Mouse (Mus musculus) testis, postnatal 14 days (tissue): ENCODE results near the gene Noa1.

Experiments
- DNase-seq: peaks from one replicate; pipeline ENCODE4 v3.0.0; 2021; ENCODE audit warnings: low spot score

The Noa1 gene

DNA sequence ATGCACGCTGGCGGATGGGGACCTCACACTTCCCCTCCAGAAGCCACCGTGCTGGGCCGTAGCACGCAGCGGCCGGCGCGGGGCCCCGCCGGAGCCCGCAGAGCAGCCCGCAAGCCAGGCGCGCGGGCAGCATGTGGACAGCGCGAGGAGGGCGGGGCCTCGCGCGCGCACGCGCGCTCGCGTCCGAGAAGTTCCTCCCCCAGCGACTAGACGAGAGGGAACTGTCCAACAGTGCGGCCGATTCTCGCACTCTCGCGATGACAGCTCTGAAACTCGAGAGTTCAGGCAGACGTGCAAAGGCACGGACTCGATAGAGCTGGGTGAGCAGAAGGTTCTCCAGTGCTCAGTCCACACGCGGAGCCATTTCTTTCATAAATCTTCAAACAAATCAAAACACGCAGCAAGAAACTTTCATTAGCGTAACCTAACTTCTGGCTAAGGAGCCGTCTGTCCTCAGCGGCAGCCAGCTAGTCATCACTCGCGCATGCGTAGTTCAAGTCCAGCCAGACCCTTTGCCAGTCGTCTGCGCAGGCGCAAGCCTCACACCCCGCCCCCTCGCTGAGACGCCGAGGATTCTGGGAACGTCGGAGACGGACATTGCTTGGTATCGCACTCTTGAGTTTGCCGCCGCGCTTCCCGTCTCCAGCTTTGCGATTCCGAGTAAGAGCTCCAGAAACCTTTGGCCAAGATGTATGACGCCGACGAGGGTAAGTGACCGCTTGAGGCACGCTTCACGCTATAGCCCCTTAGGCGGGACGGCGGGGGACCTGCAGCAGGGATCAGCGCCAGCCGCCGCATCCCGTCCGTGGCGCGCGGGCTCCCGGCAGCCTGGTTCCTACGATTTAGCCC, at the start of gene Noa1, which contains the start of gene Polr2b:
TSS of gene Noa1 (minus strand) at position 161 of the 849 bp plus-strand sequence.
TSS of gene Polr2b (plus strand) at position 224 of the 849 bp plus-strand sequence.
- peak; percentile 98 for DNase-seq

DNA sequence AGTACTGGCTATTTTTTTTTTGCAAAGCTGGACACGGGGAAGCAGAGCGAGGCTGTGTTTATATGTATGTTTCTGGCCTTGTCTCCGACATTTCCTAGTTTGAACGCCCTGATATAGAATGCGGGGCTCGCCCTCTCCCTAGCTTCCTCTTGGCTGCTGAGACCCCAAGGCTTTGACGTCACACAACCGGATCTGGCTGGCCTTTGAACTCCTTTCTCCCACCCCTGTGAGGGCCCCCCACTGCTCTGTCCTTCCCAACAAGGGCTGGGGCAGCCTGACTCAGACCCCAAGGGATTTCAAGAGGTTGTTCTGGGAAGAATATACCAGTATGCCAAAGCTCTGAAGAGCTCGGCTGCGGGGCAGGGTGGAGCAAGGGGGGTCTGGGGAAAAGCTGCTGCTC, 48.5 kb upstream of the Noa1 start:
- peak; percentile 48 for DNase-seq

DNA sequence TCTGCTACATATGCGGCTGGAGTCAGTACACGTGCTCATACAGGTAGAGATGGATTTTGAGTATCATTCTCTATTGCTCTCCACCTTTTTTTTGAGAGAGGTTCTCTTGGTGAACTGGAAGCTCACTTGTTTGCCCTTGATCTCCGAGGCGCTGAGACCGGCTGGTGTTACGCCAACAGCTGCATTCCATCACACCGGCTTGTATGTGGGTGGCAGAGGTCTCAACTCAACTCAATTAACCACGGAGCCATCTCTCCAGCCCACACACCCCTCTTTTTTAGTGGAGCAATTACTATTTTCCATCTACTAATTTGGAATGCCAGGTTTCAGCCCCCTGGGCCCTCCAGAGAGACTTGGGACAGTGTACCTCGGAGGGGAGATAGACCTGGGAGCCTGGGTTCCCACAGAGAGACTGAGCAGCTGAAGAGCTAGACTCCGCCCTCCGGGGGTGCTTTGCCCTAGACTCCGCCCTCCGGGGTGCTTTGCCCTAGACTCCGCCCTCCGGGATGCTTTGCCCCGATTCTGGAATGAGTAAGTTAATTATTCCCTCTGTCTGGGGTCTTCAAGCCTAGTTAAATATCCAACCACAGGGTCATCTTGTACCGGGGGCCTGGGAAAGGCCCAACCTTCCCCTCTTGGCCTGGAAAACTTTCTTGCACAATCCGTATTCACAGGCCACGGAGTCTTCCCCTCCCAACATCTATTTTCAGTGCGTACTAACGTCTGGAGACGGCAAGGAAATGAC, 47.7 kb upstream of the Noa1 start:
- peak; percentile 60 for DNase-seq

DNA sequence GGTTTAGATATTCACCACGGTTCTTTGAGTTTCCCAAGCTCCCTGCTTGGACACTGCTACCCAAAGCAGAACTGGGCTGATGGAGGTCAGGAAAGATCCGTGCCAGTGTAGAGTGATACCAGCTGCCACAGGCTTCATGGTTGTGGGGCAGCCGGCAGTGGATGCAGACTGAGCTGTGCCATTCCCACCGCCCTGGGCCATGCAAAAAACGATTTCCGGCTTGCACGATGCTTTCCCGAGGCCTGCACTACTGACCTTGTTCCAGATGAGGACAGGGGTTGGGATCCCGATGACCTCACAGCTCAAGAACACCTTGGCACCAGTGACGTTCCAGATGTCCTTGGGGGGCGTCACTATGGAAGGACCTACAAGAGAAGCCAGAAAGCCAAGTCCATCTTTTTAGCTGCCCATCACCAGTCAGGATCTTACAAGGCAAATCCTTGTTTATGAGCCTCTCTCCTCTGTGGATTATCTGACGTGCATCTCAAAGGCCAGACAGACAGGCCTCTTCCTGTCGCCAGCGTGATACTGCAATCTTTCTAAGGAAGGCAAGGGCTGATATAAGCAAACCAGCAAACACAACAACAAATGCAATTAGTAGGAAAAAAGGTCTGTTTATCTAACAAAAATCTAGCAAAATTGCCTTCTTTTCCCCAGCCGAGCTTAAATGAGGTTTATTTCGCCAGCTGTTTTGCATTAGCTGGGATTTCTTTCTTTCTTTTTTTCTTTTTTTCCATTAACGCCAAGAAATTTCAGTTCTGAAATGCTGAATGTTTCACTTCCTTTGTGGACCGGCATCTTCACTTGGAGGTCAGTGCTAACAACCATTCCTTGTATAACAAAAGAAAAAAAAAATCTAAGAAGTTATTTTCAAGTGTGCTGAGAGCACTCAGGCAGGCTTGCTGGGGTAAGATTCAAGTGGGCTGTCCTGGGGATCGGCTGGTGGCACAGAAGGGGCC, 45.7 kb upstream of the Noa1 start:
- DNase-seq, result no peak

DNA sequence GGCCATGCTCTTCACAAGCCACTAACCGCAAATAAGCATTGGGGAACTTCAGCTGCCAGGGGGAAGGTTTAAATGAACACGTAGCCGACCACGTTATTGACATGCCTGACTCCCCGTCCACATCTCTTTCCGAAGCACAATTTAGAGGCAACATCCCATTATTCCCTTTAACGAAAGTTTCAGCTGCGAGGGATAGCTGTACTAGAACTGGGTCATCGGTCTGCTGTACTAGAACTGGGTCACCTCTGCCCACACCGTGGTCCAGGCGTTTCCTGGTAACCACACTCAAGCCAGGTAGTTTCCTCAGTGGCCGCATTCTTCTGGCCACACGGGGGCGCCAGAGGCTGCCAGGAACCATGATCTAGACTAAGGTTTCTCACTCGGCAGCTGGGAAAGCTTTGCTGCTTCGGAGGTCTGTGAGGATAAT, 44.5 kb upstream of the Noa1 start:
- peak; percentile 80 for DNase-seq

DNA sequence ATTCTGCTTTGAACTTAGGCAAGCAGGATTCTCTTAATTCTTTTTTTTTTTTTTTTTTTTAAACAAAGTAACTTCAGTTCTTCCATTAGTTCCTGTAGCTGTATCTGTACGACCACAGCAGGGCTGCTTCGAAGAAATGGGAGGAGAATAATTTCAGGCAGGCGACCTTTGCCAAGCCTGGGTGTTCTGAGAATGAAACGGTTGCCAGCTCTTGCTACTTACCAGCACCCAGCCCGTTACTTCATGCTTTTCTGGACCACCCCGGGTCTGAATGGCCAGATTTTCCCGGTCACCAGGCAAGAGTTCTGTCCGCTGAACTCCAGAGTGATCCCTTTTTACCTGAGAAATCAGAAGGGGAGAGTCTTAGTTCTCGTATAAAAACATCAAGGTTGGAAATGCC, 41.8 kb upstream of the Noa1 start:
- DNase-seq, result no peak

DNA sequence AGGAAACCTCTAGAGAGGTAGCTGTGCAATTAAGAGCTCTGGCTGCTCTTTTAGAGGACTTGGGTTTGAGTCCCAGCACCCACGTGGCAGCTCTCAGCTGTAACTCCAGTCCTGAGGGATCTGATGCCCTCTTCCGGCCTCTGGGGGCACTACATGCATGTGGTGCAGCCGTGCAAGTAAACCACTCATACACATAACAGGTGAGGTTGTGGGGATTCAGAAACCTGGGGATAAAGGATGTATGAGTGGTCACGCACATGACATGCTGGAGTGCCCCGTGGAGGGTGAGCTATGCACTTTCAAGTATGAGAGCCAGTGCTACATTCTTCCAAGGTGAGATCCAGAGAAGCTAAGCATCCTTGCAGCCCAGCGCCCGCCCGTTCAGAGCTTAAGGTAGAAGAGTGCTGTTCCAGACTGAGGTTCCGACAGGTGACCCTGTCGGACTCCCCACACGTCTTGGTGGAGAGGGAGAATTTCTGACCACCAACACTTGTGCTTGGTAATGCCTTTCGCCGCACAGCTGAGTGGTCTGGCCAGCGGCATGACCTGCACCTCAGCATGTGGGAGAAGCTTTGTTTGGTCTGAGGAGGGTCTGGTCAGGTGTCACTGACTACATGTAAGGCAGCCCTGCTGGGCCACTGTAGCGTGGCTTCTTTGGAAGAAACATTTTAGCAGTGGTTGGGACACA, 40.2 kb upstream of the Noa1 start:
- no peak for DNase-seq

DNA sequence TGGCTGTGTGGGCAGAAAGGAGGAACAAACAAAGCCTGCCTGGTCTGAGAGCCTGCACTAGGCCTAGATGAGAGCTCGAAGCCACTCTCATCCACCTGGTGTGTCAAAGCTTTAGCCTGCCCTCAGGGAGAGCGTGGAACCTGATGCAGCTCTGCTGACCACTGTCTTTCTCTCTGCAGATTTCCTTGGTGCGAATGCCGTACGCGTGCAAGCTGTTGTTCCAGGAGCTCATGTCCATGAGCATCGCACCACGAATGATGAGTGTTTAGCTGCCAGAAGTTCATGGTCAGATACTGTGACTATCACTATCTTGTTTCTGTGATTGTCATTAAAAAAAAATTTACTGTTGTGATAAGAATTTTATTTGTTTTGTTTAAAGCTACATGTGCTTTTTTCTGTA, 39.0 kb upstream of the Noa1 start:
- DNase-seq, result no peak

DNA sequence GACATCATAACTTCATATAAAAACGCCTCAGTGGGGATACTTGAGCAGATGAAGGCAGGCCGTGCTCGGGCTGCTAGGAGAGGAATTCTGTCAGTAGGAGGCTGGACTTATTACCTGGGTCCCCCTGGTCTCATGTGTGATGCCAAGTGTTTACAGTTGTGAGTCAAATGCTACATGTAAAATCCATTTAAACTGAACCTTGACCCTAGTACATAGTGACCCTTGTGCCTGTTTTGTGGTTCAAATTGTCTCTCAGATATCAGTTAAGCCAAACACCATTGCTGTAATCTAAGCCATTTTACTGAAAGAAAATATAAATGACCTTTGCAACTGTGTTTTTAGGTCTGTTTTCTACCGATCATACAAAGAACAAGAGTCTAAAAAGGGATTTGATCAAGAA, 30.1 kb upstream of the Noa1 start:
- no peak for DNase-seq

DNA sequence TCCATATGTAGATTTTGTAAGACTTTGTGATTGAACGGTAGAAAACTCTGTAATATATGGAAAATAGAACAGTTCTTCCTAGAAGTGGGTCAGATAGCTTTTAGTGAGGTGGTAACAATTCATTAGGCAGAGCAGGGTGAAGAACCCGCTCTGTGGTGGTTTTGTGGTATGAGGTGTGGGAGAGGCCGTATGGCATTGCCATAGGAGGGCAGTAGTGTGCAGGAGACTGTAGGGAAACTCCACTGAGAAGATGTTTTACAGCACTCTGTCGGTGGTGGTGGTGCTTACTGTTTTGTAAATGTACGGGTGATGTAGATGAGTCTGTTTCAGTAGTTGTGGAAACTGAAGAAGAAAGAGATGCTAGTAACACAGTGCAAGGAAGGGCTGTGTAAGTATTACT, 20.3 kb upstream of the Noa1 start:
- no peak for DNase-seq

DNA sequence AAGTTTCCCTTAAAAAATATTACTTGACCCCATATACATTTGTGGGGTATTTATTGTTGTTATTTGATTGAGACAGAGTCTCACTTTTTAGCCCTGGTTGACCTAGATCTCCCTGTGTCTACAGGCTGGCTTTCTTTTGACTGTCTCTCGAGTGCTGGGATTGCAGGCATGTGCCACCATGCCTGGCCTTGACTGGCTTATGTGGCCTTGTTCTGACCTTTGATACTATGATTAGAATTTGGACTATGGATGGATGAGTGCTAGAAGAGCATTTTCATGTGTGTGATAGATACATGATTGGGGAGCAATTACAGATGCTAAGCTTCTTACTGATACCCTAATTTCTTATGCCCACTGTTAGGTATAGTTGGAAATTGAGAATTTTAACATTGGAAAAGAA, 15.1 kb upstream of the Noa1 start:
- no peak for DNase-seq

DNA sequence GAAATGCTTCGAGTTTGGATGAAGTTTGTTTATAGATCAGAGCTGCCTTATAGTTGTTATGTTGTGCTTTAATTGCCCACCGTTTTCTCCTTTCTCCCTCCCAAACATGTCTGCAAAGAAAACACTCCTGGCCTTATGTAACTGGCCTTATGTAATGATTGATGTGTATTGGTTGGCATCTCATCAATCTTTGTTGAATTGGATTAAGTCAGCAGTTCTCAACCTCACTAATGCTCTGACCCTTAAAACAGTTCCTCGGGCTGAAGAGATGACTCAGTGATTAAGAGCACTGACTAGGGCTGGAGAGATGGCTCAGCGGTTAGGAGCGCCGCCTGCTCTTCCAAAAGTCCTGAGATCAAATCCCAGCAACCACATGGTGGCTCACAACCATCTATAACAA, 5.1 kb upstream of the Noa1 start:
- DNase-seq, result no peak

DNA sequence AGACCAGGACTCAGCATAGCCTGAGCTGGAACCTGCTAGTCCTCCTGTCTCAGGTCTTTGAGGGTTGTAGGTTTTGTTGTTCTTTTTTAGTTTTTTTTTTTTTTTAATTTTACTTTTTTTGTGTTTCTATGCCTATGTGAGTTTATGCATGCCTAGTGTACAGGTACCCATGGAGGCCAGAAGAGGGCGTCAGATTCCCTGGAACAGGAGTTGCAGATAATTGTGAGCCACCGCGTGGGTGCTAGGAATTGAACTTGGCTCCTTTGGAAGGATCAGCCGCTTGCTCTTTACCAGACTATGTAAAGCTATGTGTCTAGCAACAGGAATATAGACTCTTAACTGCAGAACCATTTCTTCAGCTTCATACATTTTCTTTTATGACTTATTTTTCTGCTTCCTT, 4.3 kb upstream of the Noa1 start:
- DNase-seq, result no peak

DNA sequence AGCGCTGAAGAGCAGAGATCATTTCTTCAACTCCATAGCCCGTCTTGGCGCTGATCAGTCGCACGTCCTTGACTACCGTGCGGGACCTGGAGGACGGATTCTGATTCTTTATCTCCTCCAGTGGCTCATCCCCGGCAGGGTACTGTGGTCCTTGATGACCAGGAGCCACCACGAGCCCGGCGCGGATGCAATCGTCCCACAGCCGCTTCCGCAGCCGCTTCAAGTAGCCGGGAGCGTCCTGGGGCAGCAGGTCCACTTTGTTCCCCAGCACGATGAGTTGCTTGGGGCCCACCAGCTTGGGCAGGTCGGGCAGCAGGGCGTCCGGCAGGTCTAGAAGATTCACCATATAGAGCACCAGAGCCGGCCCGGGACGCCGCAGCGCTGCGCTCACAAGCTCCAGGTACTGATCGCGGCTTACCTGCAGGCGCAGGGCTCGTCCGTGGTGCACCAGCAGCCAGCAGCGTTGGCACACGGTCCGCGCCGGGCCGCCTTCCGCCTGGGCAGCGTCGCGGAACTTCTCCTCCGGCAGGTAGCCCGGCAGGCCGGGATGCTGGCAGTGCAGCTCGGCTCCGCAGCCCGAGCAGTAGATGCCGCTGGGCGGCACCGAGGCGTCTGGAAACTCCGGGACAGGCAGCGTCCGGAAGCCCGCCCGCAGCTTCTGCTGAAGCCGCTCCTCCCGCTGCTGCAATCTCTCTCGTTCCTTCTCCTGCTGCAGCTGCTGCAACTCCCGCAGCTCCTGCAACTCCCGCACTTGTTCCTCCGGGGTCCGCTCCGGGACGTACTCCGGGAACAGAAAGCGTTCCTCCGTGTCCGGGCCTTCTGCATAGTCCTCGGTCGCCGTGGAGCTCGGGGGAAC, 605 bp downstream of the Noa1 start:
- DNase-seq, result no peak

DNA sequence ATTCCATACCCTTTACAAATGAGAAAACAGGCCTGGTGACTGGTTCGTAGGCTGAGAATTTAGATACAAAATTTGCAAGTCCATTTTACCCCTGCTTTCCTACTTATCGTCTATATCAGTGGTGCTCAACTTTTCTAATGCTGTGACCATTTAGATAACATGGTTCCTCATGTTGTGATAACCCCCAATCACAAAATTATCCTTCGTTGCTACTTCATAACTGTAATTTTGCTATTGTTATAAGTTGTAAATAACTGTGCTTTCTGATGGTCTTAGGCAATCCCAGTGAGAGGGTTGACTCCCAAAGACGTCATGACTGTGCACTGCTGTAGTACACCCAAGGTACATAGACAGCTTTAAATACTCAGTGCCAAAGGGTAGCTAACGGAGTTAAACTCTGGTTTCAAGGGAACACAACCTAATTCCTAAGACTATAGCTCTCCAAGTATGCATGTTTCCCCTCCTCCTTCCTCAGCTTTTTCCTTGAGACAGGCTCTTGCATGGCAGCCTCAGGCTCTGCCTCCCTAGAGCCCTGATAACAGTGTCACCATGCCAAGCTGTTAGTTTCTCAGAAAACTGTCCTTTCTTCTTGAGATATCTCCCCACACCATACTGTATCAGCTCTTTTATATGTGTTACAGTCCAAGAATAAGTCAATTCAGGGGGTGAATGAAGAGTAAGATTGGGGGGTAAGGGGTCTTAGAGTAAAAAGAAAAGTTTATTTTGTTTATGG, 1.9 kb downstream of the Noa1 start:
- no peak for DNase-seq

DNA sequence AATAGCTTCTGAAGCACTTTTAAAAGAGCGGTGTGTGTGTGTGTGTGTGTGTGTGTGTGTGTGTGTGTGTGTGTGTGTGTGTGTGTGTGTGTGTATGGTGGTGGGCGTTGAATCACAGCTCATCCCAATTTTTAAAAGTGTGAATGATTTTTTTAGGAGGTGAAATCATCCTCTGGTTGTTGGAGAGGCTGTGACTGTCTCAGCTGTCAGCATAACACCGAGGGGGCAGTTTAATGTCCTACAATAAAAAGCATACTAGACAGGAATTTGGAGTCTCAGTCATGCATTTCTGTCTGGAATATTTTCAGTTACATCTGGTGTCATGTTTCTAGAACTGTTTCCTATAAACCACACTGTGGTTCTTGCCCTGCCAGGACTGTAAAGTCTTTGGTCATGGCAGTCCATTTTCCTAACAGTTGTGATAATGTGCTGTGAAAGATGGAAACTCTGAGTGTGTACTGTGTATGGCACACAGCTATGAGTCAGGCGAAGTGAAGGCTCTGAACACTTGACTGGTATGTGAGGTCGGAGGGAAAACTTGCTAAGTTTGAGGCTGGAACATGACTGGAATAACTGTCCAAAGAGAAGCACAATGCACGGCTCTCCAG, 8.5 kb downstream of the Noa1 start:
- DNase-seq, result no peak

DNA sequence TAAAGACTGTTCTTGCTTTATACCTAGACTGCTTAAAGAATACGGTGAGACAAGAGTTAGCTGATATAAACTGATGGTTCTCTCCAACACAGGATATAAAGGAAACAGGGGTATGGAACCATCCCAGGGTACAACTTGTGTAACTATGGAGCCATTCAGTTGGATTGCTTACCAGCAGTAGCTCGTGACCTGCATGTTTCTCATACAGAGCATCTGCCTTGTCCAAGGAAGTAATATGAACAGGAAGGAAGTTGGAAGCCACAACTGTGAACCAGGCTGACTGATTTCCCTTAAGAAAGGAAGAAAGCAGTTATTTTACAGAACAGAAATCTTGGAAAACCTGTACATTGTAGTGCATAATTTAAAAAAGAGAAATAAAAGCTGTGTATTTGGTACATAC, 10.4 kb downstream of the Noa1 start:
- no peak for DNase-seq

DNA sequence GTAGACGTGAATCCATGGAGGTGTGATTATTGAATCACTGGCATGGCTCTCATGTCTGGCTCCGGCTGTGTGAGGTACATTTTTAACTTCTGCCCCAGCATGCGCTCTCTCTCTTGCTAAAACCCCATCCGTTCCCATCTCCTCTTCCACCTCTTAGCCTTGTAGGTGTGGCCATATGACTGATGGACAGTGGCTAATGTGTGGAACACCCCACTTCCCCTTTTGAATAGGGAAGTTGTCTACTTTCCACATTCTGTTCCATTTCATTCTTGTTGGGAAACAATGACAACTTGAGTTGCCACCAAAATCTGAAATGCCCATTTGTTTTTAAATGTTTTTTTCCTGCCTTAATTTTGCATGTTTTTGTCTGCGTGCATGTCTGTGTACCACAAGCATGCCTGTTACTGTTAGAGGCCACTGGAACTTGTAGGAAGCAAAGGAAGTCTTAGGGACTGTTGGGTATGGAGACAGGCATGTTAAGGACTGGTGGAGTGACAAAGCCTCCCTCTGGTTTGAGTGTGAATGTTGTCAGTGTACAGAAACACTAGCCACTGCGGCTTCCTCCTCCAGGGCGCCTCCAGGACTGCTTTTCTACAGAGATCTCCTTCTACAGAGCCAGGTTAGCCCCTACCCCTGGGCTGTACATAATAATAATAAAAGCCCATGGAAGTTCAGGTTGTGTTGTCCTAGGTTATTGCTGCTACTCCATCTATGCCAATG, 16.9 kb downstream of the Noa1 start:
- DNase-seq, result no peak

DNA sequence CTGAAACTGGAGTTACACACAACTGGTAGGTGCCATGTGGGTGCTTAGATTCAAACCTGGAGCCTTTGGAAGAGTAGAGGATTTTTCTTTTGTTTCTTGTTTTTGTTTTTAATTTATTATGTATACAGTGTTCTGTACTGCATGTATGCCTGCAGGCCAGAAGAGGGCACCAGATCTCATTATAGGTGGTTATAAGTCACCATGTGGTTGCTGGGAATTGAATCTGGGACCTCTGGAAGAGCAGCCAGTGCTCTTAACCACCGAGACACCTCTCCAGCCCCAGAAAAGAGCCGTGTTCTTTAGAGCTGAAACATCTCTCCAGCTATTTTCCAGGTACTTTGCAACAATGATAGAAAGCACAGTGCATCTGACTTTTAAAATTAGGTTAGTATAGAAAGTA, 19.3 kb downstream of the Noa1 start:
- no peak for DNase-seq
